Mouse (Mus musculus) c-Kit-positive CD71-negative TER-119-negative erythroid progenitor cells, embryonic 14.5 days (primary cell): ENCODE data around the gene Ccr1l1.

ENCODE experiments used
- DNase-seq: peaks from one replicate; pipeline ENCODE4 v3.0.0-alpha.2; 2013; ENCODE audit warnings: low read depth

Ccr1l1 gene

DNA sequence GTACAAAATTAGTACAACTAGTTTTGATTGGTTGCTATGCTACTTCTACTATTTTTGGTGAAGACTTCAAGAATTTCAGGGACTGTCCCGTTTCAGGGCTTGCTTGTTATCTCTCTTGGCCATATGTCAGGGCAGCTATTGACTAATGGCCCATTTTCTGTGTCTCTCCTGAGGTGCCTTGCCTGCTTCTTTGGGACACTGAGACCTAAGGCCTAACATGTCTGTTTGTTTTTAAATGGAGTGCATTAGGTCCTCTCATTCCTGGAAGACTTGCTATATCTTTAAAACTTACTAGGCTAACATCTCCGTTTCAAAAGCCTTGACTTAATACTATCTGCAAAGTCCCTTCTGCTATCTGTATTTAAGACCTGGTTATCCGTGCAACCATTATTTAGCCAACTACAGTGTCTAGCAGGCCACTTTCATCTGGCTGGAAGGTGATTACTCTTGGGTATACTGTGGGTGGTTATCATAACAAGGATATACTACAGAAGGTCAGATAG is 20.2 kb downstream of the Ccr1l1 start:
- DNase-seq, result no peak

DNA sequence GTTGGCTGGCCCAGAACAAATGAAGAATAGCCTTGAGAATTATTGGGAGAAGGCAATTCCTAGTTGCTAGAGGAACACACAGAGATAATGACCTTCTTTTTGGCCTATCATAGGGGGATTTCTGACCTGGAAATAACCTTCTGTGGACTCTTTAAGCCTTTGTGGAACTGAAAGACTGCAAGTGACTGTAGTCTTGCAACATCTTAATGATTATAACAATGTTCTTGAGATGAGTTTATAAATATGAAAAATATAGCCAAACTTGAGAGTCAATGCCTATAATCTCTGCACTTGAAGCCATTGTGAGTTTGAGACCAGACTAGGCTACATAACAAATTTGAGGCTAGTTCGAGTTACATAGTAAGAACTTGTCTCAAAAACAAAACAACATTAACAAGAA is 21.3 kb downstream of the Ccr1l1 start:
- no peak for DNase-seq

DNA sequence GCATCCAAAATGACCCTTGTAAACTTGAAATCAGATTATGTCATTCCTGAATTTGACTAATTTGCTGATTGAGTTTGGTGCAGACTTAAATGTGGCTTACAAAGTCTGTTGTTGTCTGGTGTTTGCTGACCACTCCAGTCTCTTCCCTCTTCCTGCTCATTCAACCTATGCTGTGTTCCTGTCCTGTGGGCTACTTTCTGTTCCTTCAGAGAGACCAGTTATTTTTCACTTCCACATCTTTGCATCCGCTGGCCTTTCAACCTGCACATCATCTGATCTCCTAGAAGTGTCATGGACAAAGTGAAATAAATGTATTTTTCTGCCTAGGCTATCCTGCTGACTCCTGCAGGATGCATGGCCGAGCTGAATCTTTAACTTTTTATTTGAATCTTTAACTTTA is 24.7 kb downstream of the Ccr1l1 start:
- DNase-seq, result no peak

DNA sequence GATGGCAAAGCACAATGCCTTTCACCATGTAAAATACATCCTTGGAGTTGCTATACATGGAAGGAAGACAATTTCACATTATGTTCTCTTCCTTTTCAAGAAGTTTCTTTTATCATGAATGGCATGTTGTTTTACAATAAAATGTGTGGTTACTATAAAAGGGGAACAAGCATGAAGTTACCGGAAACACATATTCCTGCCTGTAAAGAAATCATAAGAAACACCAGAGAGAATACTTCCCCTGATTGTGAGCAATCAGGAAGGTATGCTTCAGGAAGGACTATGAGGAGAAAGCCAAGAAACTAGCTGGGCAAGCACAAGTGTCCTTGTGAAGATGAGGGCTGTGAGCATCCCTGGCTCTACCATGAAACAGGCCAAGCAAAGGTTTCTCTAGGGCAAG is 27.0 kb downstream of the Ccr1l1 start:
- DNase-seq, result no peak

DNA sequence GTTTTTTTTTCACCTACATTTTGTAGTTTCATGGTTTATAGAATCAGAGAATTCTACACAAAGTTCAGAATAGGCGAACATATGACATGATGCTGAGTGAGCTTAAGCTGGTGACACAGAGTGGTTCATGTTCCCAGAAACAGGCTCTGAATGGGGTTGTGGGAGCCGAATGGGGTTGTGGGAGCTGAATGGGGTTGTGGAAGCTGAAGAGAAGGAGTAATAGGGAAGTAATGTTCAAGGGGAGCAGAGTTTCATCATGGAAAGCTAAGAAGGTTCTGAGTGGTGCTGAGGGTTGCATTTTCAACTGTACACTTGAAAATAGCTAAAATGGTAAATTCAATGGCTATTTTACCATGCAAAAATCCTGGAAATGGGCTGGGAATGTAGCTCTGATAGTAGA is 28.8 kb downstream of the Ccr1l1 start:
- DNase-seq, result no peak

DNA sequence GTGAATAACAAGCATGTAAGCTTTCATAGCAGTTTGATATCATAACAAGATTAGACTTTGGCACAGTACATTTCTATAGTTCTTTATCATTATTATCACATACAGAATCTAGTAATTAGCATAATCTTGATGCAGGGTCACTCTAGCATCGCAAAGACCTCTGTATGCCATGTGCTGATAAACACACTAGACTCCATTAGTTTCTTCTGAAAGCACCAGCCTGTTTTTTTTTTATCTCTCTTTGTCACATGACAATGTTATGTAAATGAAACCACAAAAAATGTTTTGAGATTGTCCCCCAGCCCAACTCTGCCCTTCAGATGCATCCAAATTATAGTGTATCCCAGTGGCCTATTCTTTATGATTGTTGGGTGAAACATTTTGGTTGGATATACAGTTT is 30.4 kb downstream of the Ccr1l1 start:
- DNase-seq, result no peak

DNA sequence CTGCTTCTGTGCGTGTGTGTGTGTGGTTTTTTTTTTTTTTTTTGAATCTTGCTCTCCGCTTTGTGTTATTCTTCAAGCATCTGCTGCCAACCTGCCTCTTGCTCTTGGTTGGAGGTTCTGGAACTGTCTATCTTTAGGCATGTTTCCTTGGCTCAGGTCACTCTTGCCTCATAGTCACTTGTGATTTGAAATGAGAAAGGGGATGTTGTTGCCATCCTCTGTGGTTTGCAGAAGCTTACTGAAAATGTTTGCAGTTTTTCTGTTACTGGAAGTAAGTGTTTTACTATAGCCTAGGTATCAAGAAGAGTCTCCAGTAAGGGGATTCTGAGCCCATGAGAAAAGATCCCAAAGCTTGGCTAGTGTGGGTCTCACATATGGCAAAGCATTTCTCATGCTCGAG is 36.2 kb downstream of the Ccr1l1 start:
- DNase-seq, result no peak

DNA sequence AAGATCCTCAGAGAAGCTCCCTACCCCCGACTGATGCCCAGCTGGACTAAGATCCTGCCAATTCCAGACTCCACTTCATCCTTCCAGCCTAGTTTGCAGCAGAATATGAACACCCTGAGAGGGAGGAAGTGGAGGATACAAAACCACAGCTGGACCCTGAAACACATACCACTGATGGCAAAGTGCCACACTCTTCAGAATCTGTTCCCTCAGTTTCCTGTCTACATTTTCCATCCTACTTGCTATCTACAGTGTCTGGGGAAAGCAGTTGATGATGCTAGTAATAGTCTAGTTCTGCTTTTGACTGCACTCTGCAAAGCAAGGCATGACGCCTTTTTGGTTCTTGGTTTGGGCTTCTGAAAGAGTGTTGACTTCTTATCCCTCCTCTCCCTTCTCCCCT is 36.9 kb downstream of the Ccr1l1 start:
- DNase-seq, result no peak

DNA sequence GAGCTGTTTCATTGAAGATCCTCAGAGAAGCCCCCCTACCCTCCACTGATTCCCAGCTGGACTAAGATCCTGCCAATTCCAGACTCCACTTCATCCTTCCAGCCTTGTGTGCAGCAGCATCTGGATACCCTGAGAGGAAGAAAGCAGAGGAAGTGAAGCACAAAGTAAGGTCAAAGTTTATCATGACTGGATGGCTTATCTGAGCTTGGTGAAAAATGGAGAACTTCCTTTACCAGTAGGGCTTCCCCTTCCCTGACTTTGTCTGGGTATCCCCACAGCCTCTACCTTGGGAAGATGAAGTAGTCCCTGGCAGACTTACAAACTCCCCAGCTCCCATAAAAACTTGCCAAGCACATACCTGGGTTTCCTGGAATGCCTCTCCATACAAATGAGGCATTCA is 37.6 kb downstream of the Ccr1l1 start:
- DNase-seq, result no peak

DNA sequence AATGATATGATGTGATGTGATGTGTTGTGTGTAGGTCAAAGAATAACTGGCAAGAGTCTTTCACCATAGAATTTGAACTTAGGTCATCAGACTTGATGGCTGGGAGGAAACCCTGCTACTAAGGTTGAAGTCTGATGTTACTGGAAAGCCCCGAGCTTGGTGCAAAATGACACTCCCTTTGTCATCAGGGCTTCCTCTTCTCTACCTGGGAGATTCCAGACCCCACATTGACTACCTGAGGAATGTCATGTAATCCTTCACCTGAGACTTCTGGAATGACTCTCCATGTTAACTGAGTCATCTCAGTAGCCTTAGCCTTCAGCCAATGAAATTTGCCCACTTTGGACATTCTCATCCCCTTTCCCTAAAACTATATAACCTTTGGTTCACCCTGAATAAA is 38.0 kb downstream of the Ccr1l1 start:
- DNase-seq, result no peak

DNA sequence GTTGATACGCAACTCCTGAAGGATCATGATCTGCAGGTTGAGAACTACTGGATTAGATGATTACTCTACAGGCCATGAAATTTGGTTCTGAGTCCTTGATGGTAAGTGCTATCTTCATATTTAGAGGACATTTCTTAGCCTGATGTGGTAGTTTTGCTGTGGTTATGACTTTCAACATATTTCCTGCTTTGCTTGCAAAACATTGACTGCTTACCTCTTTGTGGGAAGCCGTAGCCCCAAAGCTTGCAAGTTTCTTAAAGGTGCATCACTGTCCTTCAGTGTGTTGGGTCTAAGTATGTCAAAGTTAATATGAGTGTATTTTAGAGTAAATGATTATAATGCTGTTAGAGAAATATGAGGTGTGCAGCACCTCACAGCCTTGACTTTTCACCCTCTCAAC is 40.2 kb downstream of the Ccr1l1 start:
- no peak for DNase-seq

DNA sequence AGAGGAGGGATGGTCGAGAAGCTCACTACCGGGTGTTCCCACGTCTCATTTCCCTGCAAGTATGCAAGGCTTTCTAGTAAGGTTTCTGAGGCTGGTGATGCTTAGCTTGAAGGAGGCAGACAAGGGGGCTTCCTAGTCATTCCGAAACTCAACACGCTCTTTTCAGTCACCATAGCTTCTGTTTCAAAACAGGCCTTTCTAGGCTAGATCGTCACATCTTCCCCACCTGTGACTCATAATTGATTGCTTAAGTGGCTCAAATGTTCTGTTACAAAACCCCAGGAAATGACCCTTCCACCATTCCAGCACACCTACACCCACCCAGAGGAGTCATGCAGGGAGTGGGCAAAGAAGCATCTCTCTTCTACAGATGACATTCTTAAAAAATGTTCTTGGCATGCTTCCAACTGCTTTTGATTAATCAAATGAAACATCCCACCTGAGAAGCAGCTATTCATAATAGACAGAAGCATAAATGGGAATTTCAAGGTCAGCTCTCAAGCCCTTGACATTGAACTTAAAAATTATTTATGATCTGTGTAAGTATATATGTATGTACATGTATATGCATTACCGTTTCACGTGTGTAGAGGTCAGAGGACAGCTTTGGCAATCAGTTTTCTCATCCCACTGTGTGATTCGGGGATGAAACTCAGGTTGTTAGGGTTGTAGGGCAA is 41.5 kb downstream of the Ccr1l1 start:
- no peak for DNase-seq

DNA sequence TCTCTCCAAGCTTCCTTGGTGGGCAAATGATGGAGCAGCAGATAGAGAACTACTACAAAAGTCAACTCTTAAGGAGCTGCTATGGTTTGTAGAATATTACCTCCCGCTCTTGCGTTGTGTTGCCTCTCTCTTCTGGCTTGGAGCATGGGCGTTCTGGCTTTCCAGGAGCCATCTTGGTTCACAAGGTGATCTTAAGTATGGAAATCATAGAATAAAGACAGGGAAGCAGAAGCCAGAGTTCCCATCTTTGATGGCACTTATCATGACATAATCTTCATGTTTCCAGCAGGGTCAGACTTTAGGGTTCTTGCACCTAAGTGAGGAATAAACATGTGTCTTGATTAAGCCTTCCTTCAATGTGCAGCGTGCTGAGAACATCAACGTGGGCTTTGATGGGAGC is 42.4 kb downstream of the Ccr1l1 start:
- DNase-seq, result no peak

DNA sequence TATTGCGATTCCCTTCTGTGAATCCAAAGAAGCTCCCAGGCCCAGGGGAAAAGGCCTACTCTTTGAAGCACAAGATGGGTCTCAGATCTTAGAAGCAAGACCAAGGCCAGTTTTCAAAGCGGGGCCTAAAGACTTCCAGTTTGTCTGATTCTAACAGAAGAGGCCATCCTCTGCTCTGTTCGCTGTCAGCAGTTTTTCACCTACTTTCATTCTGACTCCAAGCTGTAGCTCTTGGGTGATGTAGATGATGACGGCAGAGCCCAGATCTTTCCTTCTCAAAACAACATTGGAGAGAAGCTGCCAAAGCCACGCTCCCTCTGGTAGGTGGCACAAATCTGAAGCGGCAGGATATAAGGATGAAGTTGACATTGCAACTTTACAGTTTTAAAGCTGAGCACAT is 42.9 kb downstream of the Ccr1l1 start:
- no peak for DNase-seq

DNA sequence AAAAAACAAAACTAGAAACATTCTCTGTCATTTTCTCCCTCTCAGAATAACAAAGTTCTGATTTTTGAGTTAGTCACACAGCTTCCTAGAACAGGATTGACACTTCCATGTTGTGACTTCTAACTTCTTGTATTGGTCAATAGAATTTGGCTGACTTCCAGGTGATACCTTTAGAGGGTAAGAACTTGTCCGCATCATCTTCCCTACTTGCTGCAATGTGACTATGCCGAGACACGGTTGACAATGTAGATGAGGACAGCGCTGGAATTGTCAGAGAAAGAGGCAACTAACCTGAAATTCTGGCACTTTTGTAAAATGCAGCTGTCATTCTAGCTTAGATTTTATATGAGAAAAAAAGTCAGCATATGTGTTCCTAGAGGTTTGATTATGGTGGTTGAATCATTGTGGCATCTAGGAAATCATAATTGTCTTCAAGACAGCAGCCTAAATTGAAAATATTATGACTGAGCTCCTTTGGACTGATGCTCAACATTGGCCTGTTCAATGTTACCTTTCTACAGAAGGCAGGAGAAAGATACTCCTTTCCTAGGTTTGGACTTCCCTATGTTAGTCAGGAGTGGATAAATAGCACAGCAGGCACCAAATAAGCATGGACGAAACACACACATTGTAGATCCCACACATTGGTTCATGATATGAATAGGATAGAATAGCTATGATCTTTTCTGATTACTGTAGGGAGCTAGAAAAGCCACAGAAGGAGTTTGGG is 44.3 kb downstream of the Ccr1l1 start:
- no peak for DNase-seq

DNA sequence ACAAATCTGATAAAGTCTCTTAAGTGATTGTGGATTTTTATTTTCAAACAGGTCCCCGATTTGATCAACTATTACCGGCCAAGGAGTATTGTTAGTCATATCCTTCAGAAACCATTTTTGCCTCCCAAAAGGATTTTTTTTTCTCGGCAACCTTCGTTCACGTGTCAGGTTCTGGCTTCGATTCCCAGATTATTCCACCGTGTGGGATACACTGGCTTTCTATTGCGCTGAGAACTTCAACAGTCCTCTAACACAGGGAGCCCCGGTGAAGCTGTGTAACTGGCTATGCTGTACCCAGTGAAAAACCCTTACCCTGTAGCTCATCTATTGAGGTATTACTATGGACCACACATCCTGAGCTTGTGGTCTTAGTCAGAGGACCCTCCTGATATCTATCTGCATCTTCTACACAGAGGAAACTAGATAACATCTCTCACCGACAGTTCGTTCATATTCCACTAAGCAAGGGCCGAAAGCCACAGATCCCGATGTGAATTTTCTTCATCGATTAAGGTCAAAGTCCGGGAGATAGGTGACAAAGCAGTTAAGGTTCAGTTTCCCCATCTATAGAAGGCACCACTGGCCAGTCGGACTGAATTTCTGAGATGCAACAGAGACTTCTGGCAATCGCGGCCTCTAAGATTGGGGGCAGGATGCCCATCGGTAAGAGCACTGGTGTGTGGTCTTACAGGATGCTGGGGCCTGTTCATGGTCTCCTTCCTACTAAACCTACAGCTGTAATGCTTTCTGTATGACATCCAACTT is 45.1 kb downstream of the Ccr1l1 start:
- DNase-seq, result no peak

DNA sequence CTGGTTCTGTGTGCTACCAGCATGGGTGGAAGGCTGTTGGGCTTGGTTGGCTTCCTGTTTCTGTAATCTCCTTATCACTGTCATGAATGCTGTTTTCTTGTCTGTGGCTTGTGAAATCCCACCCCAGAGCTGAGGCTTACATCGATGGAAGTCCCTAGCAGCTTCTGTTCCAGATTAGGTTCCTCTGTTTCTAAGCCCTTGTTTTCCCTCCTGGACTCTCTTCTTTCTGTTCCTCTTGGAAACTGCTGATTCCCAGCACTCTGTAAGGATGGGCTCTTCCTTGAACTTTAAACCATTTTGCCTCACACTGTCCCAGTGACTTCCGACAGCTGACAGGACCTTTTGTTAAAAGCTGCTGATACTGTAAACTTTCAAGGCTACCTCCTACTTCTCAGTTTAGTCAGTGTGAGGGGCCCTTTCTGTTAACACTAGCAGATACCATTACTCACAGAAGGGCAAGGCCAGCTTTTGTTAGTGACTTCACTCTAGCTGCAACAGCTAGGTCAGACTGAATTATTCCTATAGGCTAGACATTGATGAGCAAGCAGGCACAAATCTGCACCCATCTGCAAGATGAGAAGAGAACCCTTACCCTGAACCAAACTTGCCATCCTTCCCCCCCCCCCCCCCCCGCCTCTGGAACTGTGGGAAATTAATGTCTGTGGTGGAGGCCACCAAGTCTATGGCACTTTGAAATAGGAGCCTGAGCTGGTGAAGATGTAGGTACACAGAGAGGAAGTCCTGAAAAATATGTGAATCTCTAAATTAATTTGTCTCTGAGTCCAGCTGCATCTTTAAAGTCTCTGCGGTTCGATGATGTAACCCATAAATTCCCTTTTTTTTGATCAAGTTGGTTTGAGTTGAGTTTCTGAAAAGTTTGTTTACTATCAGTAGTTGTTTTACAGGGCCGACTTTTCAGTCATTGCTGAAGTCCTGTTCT is 46.2 kb downstream of the Ccr1l1 start:
- no peak for DNase-seq

DNA sequence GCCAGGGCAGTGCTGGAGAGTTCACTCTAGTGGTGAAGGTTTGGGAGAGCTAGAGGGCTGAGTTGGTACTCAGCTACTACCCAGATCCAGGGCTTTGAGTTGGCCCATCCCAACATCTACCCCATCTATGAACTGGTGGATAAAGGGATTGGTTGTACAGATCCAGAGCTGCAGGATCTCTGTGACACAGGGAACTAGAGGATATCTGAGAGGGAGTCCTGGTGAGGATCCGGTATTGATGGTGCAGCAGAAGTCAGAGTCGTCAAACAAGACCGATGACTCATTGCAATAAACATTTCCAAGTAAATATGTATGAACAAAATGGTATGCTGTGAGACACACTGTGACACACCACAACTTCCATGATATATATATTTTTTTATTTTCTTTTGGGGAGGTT is 47.3 kb downstream of the Ccr1l1 start:
- DNase-seq, result no peak

DNA sequence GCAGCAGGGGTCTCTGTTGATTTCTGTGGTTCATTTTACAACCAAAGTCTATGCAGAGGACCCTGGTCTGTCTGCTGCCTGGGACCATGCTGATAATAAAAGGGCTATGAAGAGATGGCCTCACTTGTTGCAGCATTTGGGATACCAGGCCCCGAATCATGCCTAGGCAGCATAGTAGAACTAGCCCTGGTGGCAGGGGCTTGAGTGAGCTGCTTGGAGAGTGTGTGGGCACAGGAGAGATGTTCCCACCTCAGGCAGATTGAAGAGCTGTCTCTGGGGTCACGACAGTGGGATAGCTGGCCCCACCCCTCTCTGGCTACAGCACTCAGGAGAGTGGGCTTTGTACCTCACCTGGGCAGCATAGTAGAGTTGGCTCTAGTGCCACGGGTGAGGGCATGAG is 47.7 kb downstream of the Ccr1l1 start:
- no peak for DNase-seq

DNA sequence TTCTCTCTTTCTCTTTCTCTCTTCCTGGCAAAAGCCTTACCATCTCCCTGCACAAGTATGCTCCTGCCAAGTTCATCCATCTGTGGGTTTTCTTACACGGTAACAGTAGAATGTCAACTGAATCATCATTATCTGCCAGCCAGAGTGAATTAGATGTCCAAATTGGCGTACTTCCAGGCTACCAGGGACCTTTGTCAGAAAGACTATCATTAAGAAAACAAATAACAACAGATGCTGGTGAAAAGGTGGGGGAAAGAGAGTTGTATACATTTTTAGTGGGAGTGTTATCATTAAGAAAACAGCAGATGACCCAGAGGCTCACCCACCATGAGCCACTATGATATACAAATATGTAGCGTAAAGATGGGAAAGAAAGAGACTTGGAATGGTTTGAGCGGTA is 48.3 kb downstream of the Ccr1l1 start:
- no peak for DNase-seq

DNA sequence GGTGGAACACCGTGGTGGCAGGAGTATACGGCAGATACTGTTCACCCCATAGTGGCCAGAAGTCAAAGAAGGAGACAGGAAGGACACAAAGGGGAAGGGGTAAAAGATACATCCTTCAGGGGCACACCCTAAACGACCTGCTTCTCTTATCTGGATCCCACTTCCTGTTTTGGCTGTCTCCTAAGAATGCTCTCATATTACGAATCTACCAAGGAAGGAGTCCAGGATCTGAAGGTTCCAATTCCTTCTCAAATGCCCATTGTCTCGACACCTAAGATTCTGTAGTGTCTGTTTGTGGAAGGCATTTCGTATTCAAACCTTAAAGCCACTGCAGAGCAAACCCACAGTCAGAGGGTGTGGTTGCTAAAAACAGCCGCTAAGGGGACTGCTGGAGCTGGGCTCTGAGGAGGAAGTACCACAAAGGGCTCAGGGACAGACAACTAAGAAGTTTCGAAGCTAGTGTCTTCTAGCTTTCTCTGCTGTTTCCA is 49.4 kb downstream of the Ccr1l1 start:
- DNase-seq, result no peak
